Mouse (Mus musculus) cerebellum, adult 2 months (tissue): Measurements from ENCODE around the gene Dpep1. TPM values are rescaled to one million over a fixed set of nuclear protein-coding genes. Genes with fewer than 3 reads are reported as not detected.

Source experiments
- DNase-seq, 2 experiments: peaks; one replicate each; pipeline ENCODE4 v3.0.0; 2021
- H3K27ac ChIP-seq: fragments of 200-500 bp; 2 replicates; pipeline ENCODE4 v1.5.1; 2012; ENCODE audit warnings: low read length, control low read depth, inconsistent platforms; ENCODE audit not compliant: insufficient read depth
- H3K27me3 ChIP-seq: fragments of 200-500 bp; 2 replicates; pipeline ENCODE4 v1.6.1; 2012; ENCODE audit warnings: inconsistent platforms, mild to moderate bottlenecking, low read length, moderate library complexity; ENCODE audit not compliant: control insufficient read depth, insufficient read depth
- H3K4me1 ChIP-seq: fragments of 200-500 bp; 2 replicates; pipeline ENCODE4 v1.6.1; 2011; ENCODE audit warnings: low read length; ENCODE audit not compliant: control insufficient read depth, insufficient read depth
- H3K4me3 ChIP-seq: fragments of 200-500 bp; replicated peaks from 2 replicates; pipeline ENCODE3; 2011; ENCODE audit warnings: mild to moderate bottlenecking, low read depth, low read length, control low read depth; ENCODE audit not compliant: insufficient read depth
- CTCF ChIP-seq: fragments of 200-500 bp; IDR thresholded peaks from 2 replicates; pipeline ENCODE4 v1.5.1; 2011; ENCODE audit warnings: low read depth, mild to moderate bottlenecking, control low read depth, low read length, moderate library complexity, borderline replicate concordance; ENCODE audit not compliant: insufficient read depth
- POLR2A ChIP-seq: fragments of 200-500 bp; IDR thresholded peaks from 2 replicates; pipeline ENCODE4 v1.6.1; 2011; ENCODE audit warnings: low read length, control low read depth, borderline replicate concordance; ENCODE audit not compliant: insufficient read depth
- WGBS: fragments of 180-500 bp; shearing (Covaris S2); methylation state at CpG from one replicate; pipeline ENCODE4 v1.1.7; 2018; 5-methylcytosine and 5-hydroxymethylcytosine counted together
- polyA plus RNA-seq: library from polyadenylated mRNA; depleted of rRNA; stranded (reverse); fragments of >200 nt; gene quantifications from 2 replicates; pipeline ENCODE4 v1.2.3, GENCODE M21; 2012; rRNA removed

Dpep1 gene
- polyA plus RNA-seq, 1 experiment: 0.16 TPM

DNA sequence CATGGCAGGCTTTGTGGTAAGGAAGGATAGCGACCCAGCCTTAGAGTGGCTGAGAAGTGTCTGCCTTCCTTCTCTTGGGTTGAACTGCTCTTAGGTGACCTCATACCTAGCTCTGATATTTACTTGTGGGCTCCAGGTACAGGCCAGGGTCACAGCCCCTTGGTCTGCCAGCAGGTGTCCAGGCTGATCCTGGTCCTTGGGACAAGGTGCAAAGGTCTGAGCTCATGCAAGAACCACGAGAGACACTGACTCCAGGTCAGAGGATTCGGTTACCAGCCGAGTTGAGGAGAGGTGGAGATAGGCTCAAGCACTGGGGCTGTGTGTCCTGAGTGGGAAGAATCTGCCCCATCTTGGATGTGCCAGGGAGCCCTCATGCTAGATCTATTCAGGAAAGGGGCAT, 58.3 kb downstream of the Dpep1 start:
- Histone ChIP-seq H3K27me3 (no peaks in the 10 kb centered on the region), H3K4me3 (no peak overlapping the region), H3K4me1 (no peaks in the 10 kb centered on the region), H3K27ac (no peak overlapping the region)
- 91% methylated on average over 4 of the region's 4 CpGs for WGBS
- no peak for DNase-seq
- TF ChIP-seq POLR2A: no peak
- no peak for TF ChIP-seq CTCF

DNA sequence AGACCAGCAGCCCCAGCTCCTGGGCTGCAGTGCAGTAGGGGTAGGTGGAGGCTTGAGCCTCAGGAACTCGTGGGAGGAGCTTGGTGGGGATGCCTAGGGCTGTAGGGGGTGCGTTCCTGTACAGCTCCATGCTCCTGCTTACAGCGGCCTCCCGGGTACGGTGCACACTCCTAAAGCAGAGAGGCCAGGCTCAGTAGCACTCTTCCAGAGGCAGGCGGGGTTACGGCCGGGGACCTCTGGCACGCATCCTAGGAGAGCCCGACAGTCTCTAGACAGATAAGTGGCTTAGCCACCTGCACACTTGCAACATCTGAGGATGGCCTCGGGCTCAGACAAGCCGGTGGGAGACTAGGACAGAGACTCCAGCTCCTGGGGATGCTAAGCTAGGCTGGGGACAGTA, 59.5 kb downstream of the Dpep1 start:
- 87% methylated on average over 12 of the region's 12 CpGs for WGBS
- Histone ChIP-seq H3K4me3 (no peak overlapping the region), H3K27me3 (no peaks in the 10 kb centered on the region), H3K27ac (no peak overlapping the region), H3K4me1 (no peaks in the 10 kb centered on the region)
- no peak for TF ChIP-seq CTCF
- no peak for TF ChIP-seq POLR2A
- DNase-seq: no peak

DNA sequence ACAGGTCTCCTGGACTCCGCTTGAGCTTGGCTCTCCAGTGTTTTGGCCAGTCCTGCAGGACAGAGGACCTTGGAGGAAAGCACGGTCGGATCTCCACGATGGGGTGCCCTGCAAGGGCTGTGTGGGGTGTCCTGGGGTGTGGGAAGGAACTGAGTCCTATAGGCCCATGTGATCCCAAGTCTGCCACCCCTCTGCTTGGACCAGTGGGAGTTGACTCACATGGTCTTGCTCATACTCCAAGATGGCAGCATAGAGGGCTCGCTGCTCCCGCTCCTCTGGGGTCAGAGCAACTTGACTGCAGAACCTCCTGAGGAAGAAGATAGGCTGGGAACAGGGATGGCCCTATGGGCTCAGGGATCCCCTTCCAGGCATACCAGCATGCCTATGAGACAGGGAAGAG, 61.7 kb downstream of the Dpep1 start:
- no peaks in the 10 kb centered on the region for H3K4me1 ChIP-seq
- H3K4me3 ChIP-seq: no peak overlapping the region
- no peaks in the 10 kb centered on the region for H3K27me3 ChIP-seq
- H3K27ac ChIP-seq: no peak overlapping the region
- 95% methylated on average over 6 of the region's 6 CpGs for WGBS
- DNase-seq: no peak
- TF ChIP-seq POLR2A (no peak), CTCF (no peak)

DNA sequence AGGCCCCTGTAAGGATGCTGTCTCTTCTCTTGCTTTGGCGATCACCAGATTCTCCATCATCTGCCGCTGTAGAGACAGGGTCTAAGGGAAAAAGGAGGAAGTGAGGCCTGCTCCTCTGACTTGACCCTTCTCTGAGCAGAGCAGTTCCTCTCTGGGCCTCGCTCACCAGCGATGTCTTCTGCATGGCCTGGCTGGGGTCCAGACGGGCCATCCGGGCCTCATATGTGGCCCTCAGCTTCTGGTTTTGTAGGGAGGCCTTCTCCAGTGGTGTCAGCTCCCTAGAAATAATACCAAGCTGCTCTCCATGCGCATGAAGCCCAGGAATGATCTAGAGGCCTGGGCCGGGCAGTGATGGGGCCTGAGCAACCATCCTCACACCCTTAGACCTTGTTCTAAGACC, 62.6 kb downstream of the Dpep1 start:
- no peak for TF ChIP-seq POLR2A
- no peak for TF ChIP-seq CTCF
- no peak for DNase-seq

DNA sequence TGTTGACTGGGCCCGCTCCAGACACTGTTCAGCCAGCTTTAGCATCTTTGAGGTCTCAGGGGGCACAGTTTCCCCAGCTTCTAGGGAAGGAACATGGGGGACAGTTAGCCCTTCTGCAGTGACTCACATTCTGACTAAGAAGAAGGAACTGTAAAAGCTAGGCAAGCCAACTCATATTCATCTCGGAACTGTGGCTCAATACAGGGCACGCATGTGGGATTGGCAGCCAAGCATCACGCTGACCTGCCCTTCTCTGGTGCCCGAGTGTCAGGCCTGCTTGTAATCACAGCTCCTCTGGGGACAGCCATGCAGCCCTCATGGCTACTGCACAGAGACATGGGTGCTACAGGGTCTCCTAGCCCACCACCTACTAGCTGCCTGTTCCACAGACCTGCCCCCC, 64.9 kb downstream of the Dpep1 start:
- Histone ChIP-seq H3K27me3 (no peaks in the 10 kb centered on the region), H3K4me1 (peaks cover 7% of the 10 kb centered on the region; the same call in 1 of the 2 replicates), H3K27ac (no peak overlapping the region), H3K4me3 (no peak overlapping the region)
- no peak for TF ChIP-seq CTCF
- DNase-seq: no peak
- WGBS: 96% methylated on average over 5 of the region's 5 CpGs

More for the DNA sequence above, 62.6 kb downstream of the Dpep1 start:
- Histone ChIP-seq H3K27me3 (no peaks in the 10 kb centered on the region), H3K4me3 (no peak overlapping the region), H3K4me1 (no peaks in the 10 kb centered on the region), H3K27ac (no peak overlapping the region)
- WGBS: 92% methylated on average over 8 of the region's 8 CpGs

Other genes with a start within 250 kb of the Dpep1 start
- gene Ankrd11, start 144.0 kb upstream of the Dpep1 start, polyA plus RNA-seq: 104 and 105 TPM in 2 replicates
- gene Spg7, start 123.3 kb upstream of the Dpep1 start, polyA plus RNA-seq: 103 and 104 TPM in 2 replicates
- gene Rpl13, start 83.9 kb upstream of the Dpep1 start, polyA plus RNA-seq: 829 and 864 TPM in 2 replicates
- gene Cpne7, start 68.9 kb upstream of the Dpep1 start, polyA plus RNA-seq: 6.2 and 7.1 TPM in 2 replicates
- 0.39 and 0.60 TPM in 2 replicates for gene Sult5a1, start 27.9 kb upstream of the Dpep1 start, polyA plus RNA-seq
- gene Chmp1a, start 26.5 kb downstream of the Dpep1 start, polyA plus RNA-seq: 95.0 and 98.2 TPM in 2 replicates
- 6.4 TPM in 2 replicates for gene Spata33, start 26.6 kb downstream of the Dpep1 start, polyA plus RNA-seq
- gene Cdk10, start 38.6 kb downstream of the Dpep1 start, polyA plus RNA-seq: 92.1 and 97.0 TPM in 2 replicates
- 18.5 and 22.1 TPM in 2 replicates for gene Spata2l, start 50.0 kb downstream of the Dpep1 start, polyA plus RNA-seq
- gene Zfp276, start 68.0 kb downstream of the Dpep1 start, polyA plus RNA-seq: 33.5 and 36.8 TPM in 2 replicates
- gene Vps9d1, start 68.1 kb downstream of the Dpep1 start, polyA plus RNA-seq: 83.7 and 86.7 TPM in 2 replicates
- 3.9 and 4.5 TPM in 2 replicates for gene Fanca, start 132.3 kb downstream of the Dpep1 start, polyA plus RNA-seq
- 33.0 and 36.4 TPM in 2 replicates for gene Spire2, start 146.5 kb downstream of the Dpep1 start, polyA plus RNA-seq
- 691 and 692 TPM in 2 replicates for gene Tcf25, start 187.5 kb downstream of the Dpep1 start, polyA plus RNA-seq
- 0.05 and 0.06 TPM in 2 replicates for gene Mc1r, start 220.9 kb downstream of the Dpep1 start, polyA plus RNA-seq
- gene Tubb3, start 225.2 kb downstream of the Dpep1 start, polyA plus RNA-seq: 670 and 684 TPM in 2 replicates
- gene Def8, start 237.3 kb downstream of the Dpep1 start, polyA plus RNA-seq: 73.1 and 73.4 TPM in 2 replicates